Mouse (Mus musculus) intestine, postnatal 0 days (tissue): ENCODE measurements around the gene Zmynd15. TPM values are rescaled to one million over a fixed set of nuclear protein-coding genes. Genes with fewer than 3 reads are reported as not detected.

ENCODE experiments used
- ATAC-seq: fragments of 200-750 bp; cut with Nextera tagmentation; 2 replicates; pipeline ENCODE4 v1.8.0; 2017; ENCODE audit warnings: mild to moderate bottlenecking, moderate TSS enrichment, moderate library complexity
- H3K27ac ChIP-seq: fragments of 300-500 bp; sonication (generic); 2 replicates; pipeline ENCODE4 v1.5.1; 2014; ENCODE audit warnings: mild to moderate bottlenecking, low read depth, low read length, moderate library complexity
- H3K27me3 ChIP-seq: fragments of 300-500 bp; sonication (generic); replicated peaks from 2 replicates; pipeline ENCODE4 v1.6.1; 2014; ENCODE audit warnings: low read length, mixed read lengths; ENCODE audit not compliant: control insufficient read depth, insufficient read depth
- H3K36me3 ChIP-seq: fragments of 300-500 bp; sonication (generic); 2 replicates; pipeline ENCODE4 v1.6.1; 2014; ENCODE audit warnings: mild to moderate bottlenecking, moderate library complexity; ENCODE audit not compliant: control insufficient read depth, insufficient read depth
- H3K4me1 ChIP-seq: fragments of 300-500 bp; sonication (generic); replicated peaks from 2 replicates; pipeline ENCODE4 v1.6.1; 2014; ENCODE audit warnings: antibody characterized with exemption, low read length, mixed read lengths; ENCODE audit not compliant: control insufficient read depth, insufficient read depth
- H3K4me2 ChIP-seq: fragments of 300-500 bp; sonication (generic); replicated peaks from 2 replicates; pipeline ENCODE4 v1.6.1; 2014; ENCODE audit warnings: low read depth, mild to moderate bottlenecking, moderate library complexity
- H3K4me3 ChIP-seq: fragments of 300-500 bp; sonication (generic); 2 replicates; pipeline ENCODE4 v1.5.1; 2014; ENCODE audit warnings: low read depth, low read length
- H3K9ac ChIP-seq: fragments of 300-500 bp; sonication (generic); 2 replicates; pipeline ENCODE4 v1.6.1; 2014; ENCODE audit warnings: mild to moderate bottlenecking, low read depth, low read length
- H3K9me3 ChIP-seq: fragments of 300-500 bp; sonication (generic); 2 replicates; pipeline ENCODE4 v1.6.1; 2016; ENCODE audit warnings: mixed run types; ENCODE audit not compliant: control insufficient read depth
- CTCF ChIP-seq: sonication (generic); IDR thresholded peaks from 2 replicates; pipeline ENCODE4 v1.5.1; 2016; ENCODE audit warnings: low read depth, mild to moderate bottlenecking, control low read depth, antibody characterized with exemption, moderate library complexity
- WGBS: fragments of 180-500 bp; shearing (Covaris S2); extraction: QIAGEN DNeasy Blood & Tissue Kit; methylation state at CpG from one replicate; pipeline ENCODE4 v1.1.7; 2014; 5-methylcytosine and 5-hydroxymethylcytosine counted together
- polyA plus RNA-seq: library from polyadenylated mRNA; unstranded; fragments of >200 nt; fragmentation: Nextera tagmentation; extraction: Ambion mirVana; gene quantifications from 2 replicates; pipeline ENCODE4 v1.2.1, GENCODE M21; 2015

Gene Zmynd15
- polyA plus RNA-seq, 1 experiment from 2014 or later: 1.5 TPM

DNA sequence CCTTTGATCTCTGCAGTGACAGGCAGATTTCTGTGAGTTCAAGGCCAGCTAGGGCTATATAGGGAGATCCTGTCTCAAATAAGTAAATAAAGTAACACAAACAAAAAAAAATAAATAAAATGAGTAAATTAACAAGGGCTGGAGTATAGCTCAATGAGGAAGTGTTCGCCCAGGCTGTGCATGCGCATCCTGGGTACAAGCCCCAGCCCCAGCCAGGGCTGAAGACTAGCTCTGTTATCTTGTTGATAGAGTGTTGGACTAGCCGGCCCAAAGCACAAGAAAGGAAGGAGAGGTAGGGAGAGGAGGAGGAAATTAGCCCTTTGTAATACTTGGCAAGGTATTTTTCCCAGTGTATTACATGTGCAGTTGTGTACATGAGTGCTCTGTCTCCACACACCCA lies 15.3 kb upstream of the Zmynd15 start:
- 78% methylated on average over 3 of the region's 3 CpGs for WGBS
- no peaks in the 10 kb centered on the region for H3K9me3 ChIP-seq
- no peak overlapping the region for H3K4me3 ChIP-seq
- TF ChIP-seq CTCF: no peak
- no peak overlapping the region for H3K4me2 ChIP-seq
- H3K27ac ChIP-seq: no peak overlapping the region
- H3K9ac ChIP-seq: no peak overlapping the region
- H3K4me1 ChIP-seq: no peaks in the 10 kb centered on the region
- peaks cover 24% of the 10 kb centered on the region for H3K36me3 ChIP-seq
- no peak for ATAC-seq
- no peaks in the 10 kb centered on the region for H3K27me3 ChIP-seq

- Histone ChIP-seq H3K9me3 (no peaks in the 10 kb centered on the region), H3K9ac (no peak overlapping the region), H3K36me3 (peaks cover 17% of the 10 kb centered on the region), H3K27me3 (no peaks in the 10 kb centered on the region), H3K4me3 (no peak overlapping the region), H3K4me1 (no peaks in the 10 kb centered on the region), H3K27ac (no peak overlapping the region), H3K4me2 (no peak overlapping the region)
- no peak for TF ChIP-seq CTCF
- no peak for ATAC-seq
- WGBS: 52% methylated on average over 6 of the region's 6 CpGs
Measured at GRCm38 (mm10) chr11:70444667-70445066, 14.6 kb upstream of the Zmynd15 start.

- no peak overlapping the region for H3K27ac ChIP-seq
- peak; percentile 34; the same call in 1 of the 2 replicates for TF ChIP-seq CTCF
- H3K36me3 ChIP-seq: 0 out of 2 replicates have a peak, but pooled peaks cover 4% of the 10 kb centered on the region
- H3K4me1 ChIP-seq: no peaks in the 10 kb centered on the region
- WGBS: 54% methylated on average over 3 of the region's 3 CpGs
- no peaks in the 10 kb centered on the region for H3K9me3 ChIP-seq
- H3K4me2 ChIP-seq: no peak overlapping the region
- H3K4me3 ChIP-seq: no peak overlapping the region
- ATAC-seq: no peak
- H3K9ac ChIP-seq: no peak overlapping the region
- no peaks in the 10 kb centered on the region for H3K27me3 ChIP-seq
Measured at GRCm38 (mm10) chr11:70446756-70447155, 12.5 kb upstream of the Zmynd15 start.

- H3K9me3 ChIP-seq: no peaks in the 10 kb centered on the region
- no peak overlapping the region for H3K9ac ChIP-seq
- H3K27me3 ChIP-seq: no peaks in the 10 kb centered on the region
- H3K27ac ChIP-seq: no peak overlapping the region
- WGBS: 88% methylated on average over 1 of the region's 1 CpGs
- H3K36me3 ChIP-seq: no peaks in the 10 kb centered on the region
- no peak for ATAC-seq
- H3K4me3 ChIP-seq: no peak overlapping the region
- TF ChIP-seq CTCF: no peak
- H3K4me1 ChIP-seq: no peaks in the 10 kb centered on the region
- no peak overlapping the region for H3K4me2 ChIP-seq
Measured at GRCm38 (mm10) chr11:70447373-70447772, 11.9 kb upstream of the Zmynd15 start.

- no peak for ATAC-seq
- Histone ChIP-seq H3K36me3 (peaks cover 8% of the 10 kb centered on the region), H3K9me3 (no peaks in the 10 kb centered on the region), H3K27me3 (no peaks in the 10 kb centered on the region), H3K4me1 (no peaks in the 10 kb centered on the region), H3K27ac (no peak overlapping the region), H3K4me2 (no peak overlapping the region), H3K9ac (no peak overlapping the region), H3K4me3 (0 out of 2 replicates have a peak overlapping the region, but pooled peaks have one; percentile 69)
- 86% methylated on average over 2 of the region's 2 CpGs for WGBS
- TF ChIP-seq CTCF: no peak
Measured at GRCm38 (mm10) chr11:70450926-70451325, 8.3 kb upstream of the Zmynd15 start.

- under 1% methylated on average over 46 of the region's 46 CpGs for WGBS
- Histone ChIP-seq H3K4me1 (no peaks in the 10 kb centered on the region), H3K9ac (peak within 1 kb of the TSS; percentile 62), H3K4me3 (peak within 1 kb of the TSS; percentile 69), H3K9me3 (no peaks in the 10 kb centered on the region), H3K27ac (peak within 1 kb of the TSS; percentile 96), H3K27me3 (no peaks in the 10 kb centered on the region), H3K4me2 (peak within 1 kb of the TSS; percentile 76), H3K36me3 (peaks cover 8% of the 10 kb centered on the region)
- TF ChIP-seq CTCF: peak; percentile 97
- peak; percentile 97 for ATAC-seq
Measured at GRCm38 (mm10) chr11:70451797-70452498, 7.3 kb upstream of the Zmynd15 start, which contains the start of gene Med11. Med11 (plus strand) TSS chr11:70451919.
